Mouse (Mus musculus): ENCODE data around the gene Rnd3. TPM values are rescaled to one million over a fixed set of nuclear protein-coding genes. Genes with fewer than 3 reads are reported as not detected.

Gene Rnd3
- polyA plus RNA-seq, 1 experiment: not detected

DNA sequence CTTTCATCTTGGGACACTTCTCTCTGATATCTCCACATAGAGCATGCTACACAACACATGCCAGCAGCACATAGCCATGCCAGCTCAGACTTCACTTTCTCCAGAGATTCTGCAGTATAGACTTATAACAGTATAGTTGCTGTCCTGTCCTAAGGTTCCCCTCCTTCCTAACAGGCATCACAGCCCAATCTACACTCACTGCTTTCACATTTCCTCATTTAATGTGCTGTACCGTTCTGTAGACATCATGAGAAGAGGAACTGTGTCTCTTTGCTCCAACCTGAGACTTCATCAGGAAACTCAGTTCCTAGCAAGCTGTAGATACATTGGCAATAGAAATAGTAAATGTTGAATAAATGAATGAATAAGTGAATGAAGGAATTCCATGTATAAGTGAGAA, 49.7 kb downstream of the Rnd3 start:
- TF ChIP-seq GATA1 (IDR thresholded peaks at IDR 0.05; ENCODE audit: low read length) (no peak), TAL1 (IDR thresholded peaks at IDR 0.05; ENCODE audit: low read length) (no peak)
- Histone ChIP-seq H3K9me3 (ENCODE audit: control insufficient read depth, low read length) (no peaks in the 10 kb centered on the region), H3K4me3 (replicated peaks) (no peak overlapping the region), H3K36me3 (ENCODE audit: control insufficient read depth) (no peaks in the 10 kb centered on the region), H3K4me1 (ENCODE audit: control insufficient read depth) (no peaks in the 10 kb centered on the region), H3K27me3 (ENCODE audit: control insufficient read depth) (no peaks in the 10 kb centered on the region)

DNA sequence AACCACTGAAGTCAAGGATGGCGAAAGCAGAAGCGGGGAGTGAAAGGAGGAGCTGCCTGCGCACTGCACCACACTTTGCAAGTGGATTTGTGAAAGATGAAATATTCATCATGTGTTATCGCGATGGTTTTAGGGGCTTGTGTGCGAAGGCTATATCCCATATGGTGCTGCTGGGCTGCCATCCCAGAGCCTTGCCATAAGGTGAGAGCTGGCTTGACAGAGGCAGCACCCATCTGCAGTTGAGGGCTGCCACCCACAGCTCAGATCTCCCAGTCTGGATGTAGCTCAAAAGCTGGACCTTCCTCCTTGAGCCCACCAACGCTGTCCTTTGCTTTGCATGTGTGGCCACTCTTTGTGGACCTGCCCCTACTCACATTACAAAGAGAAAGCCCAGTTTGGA, 58.2 kb downstream of the Rnd3 start:
- H3K36me3 ChIP-seq (ENCODE audit: control insufficient read depth): no peaks in the 10 kb centered on the region
- H3K4me1 ChIP-seq (ENCODE audit: control insufficient read depth): no peaks in the 10 kb centered on the region
- no peak for TF ChIP-seq GATA1 (IDR thresholded peaks at IDR 0.05; ENCODE audit: low read length)
- TF ChIP-seq TAL1 (IDR thresholded peaks at IDR 0.05; ENCODE audit: low read length): no peak

DNA sequence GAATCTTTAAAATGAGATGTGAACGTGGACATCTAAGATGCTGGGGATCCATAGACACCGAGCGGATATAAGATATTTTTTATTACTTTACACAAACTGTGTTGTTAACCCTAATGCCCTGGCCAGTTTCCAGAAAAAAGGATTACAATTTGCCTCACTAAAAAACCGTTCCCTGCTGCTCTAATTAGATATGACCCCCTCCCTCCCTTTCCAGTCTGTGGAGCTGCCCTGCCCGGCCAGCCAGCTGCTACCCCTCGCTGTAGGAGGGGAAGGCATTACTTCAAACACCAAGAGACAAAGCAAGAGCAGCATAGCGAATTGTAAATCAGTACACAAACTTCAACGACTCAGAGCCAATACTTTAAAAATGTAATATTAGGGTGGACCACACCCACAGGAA, 58.9 kb downstream of the Rnd3 start:
- TF ChIP-seq GATA1 (IDR thresholded peaks at IDR 0.05; ENCODE audit: low read length) (no peak), TAL1 (IDR thresholded peaks at IDR 0.05; ENCODE audit: low read length) (no peak)
- H3K9me3 ChIP-seq (ENCODE audit: control insufficient read depth, low read length): no peaks in the 10 kb centered on the region

More for the DNA sequence above, 58.2 kb downstream of the Rnd3 start:
- Histone ChIP-seq H3K9me3 (ENCODE audit: control insufficient read depth, low read length) (no peaks in the 10 kb centered on the region), H3K27me3 (ENCODE audit: control insufficient read depth) (no peaks in the 10 kb centered on the region), H3K4me3 (replicated peaks) (no peak overlapping the region)

DNA sequence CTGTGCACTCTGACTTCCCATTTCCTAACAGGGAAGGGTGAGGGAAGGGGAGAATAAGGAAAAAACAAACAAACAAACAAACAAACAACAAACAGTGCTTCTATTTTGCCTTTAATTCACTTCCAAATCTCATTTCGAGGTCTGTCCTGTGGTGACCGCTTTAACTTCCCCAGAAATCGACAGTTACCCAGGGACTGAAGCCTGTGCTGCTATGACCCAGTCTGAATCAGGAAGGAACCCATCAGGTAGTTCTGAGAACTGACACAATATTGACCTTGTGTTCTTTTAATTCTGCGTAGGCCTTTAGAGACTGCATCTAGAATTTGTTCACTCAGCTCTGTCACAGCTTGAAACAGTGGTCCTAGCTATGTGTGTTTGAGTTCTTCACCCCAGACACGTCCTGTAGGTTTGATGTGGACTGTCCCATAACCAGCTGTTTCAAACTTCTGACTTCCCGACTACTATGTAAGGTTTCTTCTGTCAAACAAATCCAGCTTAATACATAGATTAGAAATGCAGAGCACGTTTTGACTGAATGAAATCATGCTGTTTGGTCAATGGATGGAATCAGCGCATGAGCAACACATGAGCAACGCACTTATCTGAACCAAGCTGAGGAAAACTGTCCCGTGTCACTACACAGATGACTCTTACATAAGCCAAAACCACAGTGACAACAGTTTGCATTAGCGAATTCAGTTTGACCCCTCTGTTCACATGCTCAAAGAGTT, 59.9 kb downstream of the Rnd3 start:
- no peaks in the 10 kb centered on the region for H3K27me3 ChIP-seq (ENCODE audit: control insufficient read depth)
- no peak for TF ChIP-seq TAL1 (IDR thresholded peaks at IDR 0.05; ENCODE audit: low read length)
- no peak for TF ChIP-seq GATA1 (IDR thresholded peaks at IDR 0.05; ENCODE audit: low read length)
- no peaks in the 10 kb centered on the region for H3K4me1 ChIP-seq (ENCODE audit: control insufficient read depth)
- H3K4me3 ChIP-seq (replicated peaks): no peak overlapping the region
- H3K9me3 ChIP-seq (ENCODE audit: control insufficient read depth, low read length): peaks cover 2% of the 10 kb centered on the region; the same call in 1 of the 2 replicates
- no peaks in the 10 kb centered on the region for H3K36me3 ChIP-seq (ENCODE audit: control insufficient read depth)

More for the DNA sequence above, 58.9 kb downstream of the Rnd3 start:
- Histone ChIP-seq H3K4me1 (ENCODE audit: control insufficient read depth) (no peaks in the 10 kb centered on the region), H3K4me3 (replicated peaks) (no peak overlapping the region), H3K27me3 (ENCODE audit: control insufficient read depth) (no peaks in the 10 kb centered on the region), H3K36me3 (ENCODE audit: control insufficient read depth) (no peaks in the 10 kb centered on the region)

DNA sequence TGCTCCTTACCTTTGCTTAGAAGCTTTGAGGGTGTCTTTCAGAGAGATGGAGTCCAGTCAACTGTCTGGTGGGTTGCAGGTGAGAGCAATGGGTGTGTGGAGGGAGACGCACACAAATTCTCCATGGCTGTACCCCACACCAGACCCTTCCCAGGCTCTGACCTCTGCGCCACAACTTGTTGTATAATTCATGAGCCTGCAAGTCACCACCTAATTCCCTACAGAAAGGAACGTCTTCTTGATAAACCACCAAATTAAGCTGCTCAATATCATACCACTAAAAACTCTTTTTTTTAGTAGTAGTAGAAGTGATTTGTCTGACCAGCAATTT, 60.8 kb downstream of the Rnd3 start:
- Histone ChIP-seq H3K4me1 (ENCODE audit: control insufficient read depth) (no peaks in the 10 kb centered on the region), H3K4me3 (replicated peaks) (no peak overlapping the region), H3K27me3 (ENCODE audit: control insufficient read depth) (no peaks in the 10 kb centered on the region), H3K36me3 (ENCODE audit: control insufficient read depth) (no peaks in the 10 kb centered on the region), H3K9me3 (ENCODE audit: control insufficient read depth, low read length) (peaks cover 2% of the 10 kb centered on the region; the same call in 1 of the 2 replicates)
- no peak for TF ChIP-seq GATA1 (IDR thresholded peaks at IDR 0.05; ENCODE audit: low read length)
- TF ChIP-seq TAL1 (IDR thresholded peaks at IDR 0.05; ENCODE audit: low read length): no peak

DNA sequence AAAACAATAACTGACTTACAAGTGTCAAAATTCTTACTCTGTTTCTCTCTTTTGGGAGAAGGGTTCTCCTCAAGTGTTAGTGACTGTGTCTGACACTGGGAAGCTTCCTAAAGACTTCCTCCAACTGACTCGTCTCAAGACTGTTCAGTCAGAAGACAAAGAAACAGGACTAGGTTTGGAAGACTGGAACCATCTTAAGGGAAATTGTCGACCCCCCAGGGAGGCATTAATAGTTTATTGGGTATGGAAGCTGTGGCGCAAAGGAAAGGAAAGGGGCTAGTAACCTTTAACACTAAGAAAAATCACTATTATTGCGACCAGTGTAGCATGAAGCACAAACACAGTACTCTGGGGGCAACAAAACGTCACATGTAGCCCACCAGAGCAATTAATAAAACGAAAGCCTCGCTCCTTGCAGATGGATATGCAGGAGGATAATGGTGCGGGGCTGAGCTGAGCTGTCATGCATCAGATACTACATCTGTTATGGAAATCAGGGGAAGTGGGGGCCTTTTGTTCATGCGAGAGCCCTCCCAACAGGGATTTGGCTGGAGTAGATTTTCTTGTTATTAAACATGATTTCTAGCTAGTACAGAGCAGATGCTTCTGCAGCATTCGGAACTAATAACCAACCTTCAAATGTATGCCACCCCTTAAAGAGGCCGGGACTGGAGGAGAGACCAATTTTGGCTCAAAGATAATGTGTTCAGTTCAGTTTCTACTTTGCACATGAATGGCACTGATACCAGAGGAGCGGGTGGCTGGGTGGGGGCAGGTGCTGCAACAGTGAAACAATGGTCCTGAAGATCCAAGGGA, 61.4 kb downstream of the Rnd3 start:
- no peaks in the 10 kb centered on the region for H3K4me1 ChIP-seq (ENCODE audit: control insufficient read depth)
- TF ChIP-seq TAL1 (IDR thresholded peaks at IDR 0.05; ENCODE audit: low read length): no peak
- H3K27me3 ChIP-seq (ENCODE audit: control insufficient read depth): no peaks in the 10 kb centered on the region
- H3K36me3 ChIP-seq (ENCODE audit: control insufficient read depth): no peaks in the 10 kb centered on the region
- no peak overlapping the region for H3K4me3 ChIP-seq (replicated peaks)
- peaks cover 2% of the 10 kb centered on the region; the same call in 1 of the 2 replicates for H3K9me3 ChIP-seq (ENCODE audit: control insufficient read depth, low read length)

DNA sequence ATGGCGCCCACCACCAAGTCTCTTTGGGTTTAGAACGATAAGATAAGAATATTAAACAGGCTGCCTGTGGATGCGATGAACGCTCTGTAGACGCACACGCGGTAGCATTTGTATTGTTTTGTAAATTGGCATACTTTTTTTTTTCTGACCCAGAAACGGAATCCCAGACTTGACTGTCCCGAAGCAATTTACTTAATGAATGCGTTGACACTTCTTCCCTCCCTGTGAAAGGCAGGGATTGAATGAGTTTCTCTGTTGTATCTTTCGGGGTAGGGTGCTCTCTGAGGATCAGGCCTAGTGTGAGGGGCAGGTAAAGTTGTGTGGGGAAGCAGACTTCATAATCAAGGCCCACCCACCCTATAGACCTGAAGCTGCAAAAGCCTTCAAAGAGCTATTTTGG, 63.8 kb downstream of the Rnd3 start:
- peaks cover 6% of the 10 kb centered on the region for H3K9me3 ChIP-seq (ENCODE audit: control insufficient read depth, low read length)
- no peaks in the 10 kb centered on the region for H3K27me3 ChIP-seq (ENCODE audit: control insufficient read depth)
- no peaks in the 10 kb centered on the region for H3K36me3 ChIP-seq (ENCODE audit: control insufficient read depth)
- H3K4me1 ChIP-seq (ENCODE audit: control insufficient read depth): no peaks in the 10 kb centered on the region
- no peak overlapping the region for H3K4me3 ChIP-seq (replicated peaks)
- no peak for TF ChIP-seq GATA1 (IDR thresholded peaks at IDR 0.05; ENCODE audit: low read length)

DNA sequence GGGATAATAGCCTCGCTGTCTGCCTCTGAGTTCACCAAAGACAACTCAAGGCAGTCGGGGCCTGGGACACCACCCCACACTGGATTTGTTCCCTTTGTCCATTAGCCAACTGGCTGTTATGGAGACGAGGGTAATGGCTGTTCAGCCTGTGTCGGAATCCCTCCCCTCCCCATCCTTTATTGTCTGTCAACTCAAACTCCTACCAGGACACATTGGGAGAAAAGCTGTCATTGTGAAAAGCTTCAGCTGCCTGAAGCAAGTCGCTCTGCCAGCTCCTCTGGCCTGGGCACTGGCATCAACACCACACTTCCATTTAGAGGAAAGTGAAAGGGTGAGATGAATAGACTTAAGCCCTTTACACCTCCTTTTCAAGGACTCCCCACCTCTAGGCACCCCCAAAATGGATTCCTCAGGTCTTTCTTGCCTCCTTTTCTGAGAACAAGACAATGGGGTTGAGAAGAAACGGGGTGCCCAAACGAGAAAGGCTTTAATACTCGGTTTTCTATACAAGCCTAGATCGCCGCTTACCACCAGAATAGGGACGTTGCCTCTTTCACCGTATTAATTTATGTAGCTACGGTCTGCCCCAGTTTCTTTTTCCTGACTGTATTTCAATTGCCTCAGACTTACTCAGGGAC, 66.1 kb downstream of the Rnd3 start:
- Histone ChIP-seq H3K27me3 (ENCODE audit: control insufficient read depth) (no peaks in the 10 kb centered on the region), H3K36me3 (ENCODE audit: control insufficient read depth) (no peaks in the 10 kb centered on the region), H3K9me3 (ENCODE audit: control insufficient read depth, low read length) (peaks cover 6% of the 10 kb centered on the region), H3K4me3 (replicated peaks) (no peak overlapping the region), H3K4me1 (ENCODE audit: control insufficient read depth) (no peaks in the 10 kb centered on the region)
- no peak for TF ChIP-seq GATA1 (IDR thresholded peaks at IDR 0.05; ENCODE audit: low read length)
- no peak for TF ChIP-seq TAL1 (IDR thresholded peaks at IDR 0.05; ENCODE audit: low read length)

Data from erythroblast, embryonic 14.5 days (primary cell).